Mouse (Mus musculus) thymus, adult 2 months (tissue): ENCODE data around the gene Bub1. TPM values are rescaled to one million over a fixed set of nuclear protein-coding genes. Genes with fewer than 3 reads are reported as not detected.
A peak's percentile ranks its signal among the peaks of the same experiment; 100 is the strongest.

Experiments used
- DNase-seq: peaks from one replicate; pipeline ENCODE4 v3.0.0; 2021
- H3K27ac ChIP-seq: fragments of 200-500 bp; 2 replicates; pipeline ENCODE4 v1.5.1; 2012; ENCODE audit warnings: low read length, control low read depth; ENCODE audit not compliant: control insufficient read depth, insufficient read depth
- H3K27me3 ChIP-seq: fragments of 200-500 bp; 2 replicates; pipeline ENCODE4 v1.6.1; 2012; ENCODE audit warnings: mild to moderate bottlenecking, low read length, moderate library complexity, mixed read lengths; ENCODE audit not compliant: control insufficient read depth, insufficient read depth
- H3K36me3 ChIP-seq: fragments of 200-500 bp; 2 replicates; pipeline ENCODE4 v1.6.1; 2012; ENCODE audit warnings: mild to moderate bottlenecking, low read length, moderate library complexity; ENCODE audit not compliant: control insufficient read depth, insufficient read depth
- H3K4me1 ChIP-seq: fragments of 200-500 bp; replicated peaks from 2 replicates; pipeline ENCODE4 v1.6.1; 2012; ENCODE audit warnings: low read length; ENCODE audit not compliant: control insufficient read depth, insufficient read depth
- H3K4me3 ChIP-seq: fragments of 200-500 bp; 2 replicates; pipeline ENCODE4 v1.5.1; 2012; ENCODE audit warnings: mild to moderate bottlenecking, low read length, control low read depth, moderate library complexity; ENCODE audit not compliant: control insufficient read depth, insufficient read depth
- CTCF ChIP-seq: fragments of 200-500 bp; IDR thresholded peaks from 2 replicates; pipeline ENCODE4 v1.5.1; 2012; ENCODE audit warnings: mild to moderate bottlenecking, control low read depth, low read length, moderate library complexity, borderline replicate concordance; ENCODE audit not compliant: control insufficient read depth, poor library complexity, insufficient read depth; ENCODE audit errors: extremely low read depth
- POLR2A ChIP-seq: fragments of 200-500 bp; IDR thresholded peaks from 2 replicates; pipeline ENCODE4 v1.6.1; 2012; ENCODE audit warnings: mild to moderate bottlenecking, low read length, control low read depth, moderate library complexity; ENCODE audit not compliant: control insufficient read depth, poor library complexity, insufficient read depth; ENCODE audit errors: extremely low read depth
- WGBS: fragments of 180-500 bp; shearing (Covaris S2); methylation state at CpG from one replicate; pipeline ENCODE4 v1.1.7; 2018; 5-methylcytosine and 5-hydroxymethylcytosine counted together
- polyA plus RNA-seq: library from polyadenylated mRNA; depleted of rRNA; stranded (reverse); fragments of >200 nt; gene quantifications from 2 replicates; pipeline ENCODE4 v1.2.3, GENCODE M21; 2012; rRNA removed

Bub1 gene
- 9.9 and 10.6 TPM in 2 replicates for polyA plus RNA-seq

DNA sequence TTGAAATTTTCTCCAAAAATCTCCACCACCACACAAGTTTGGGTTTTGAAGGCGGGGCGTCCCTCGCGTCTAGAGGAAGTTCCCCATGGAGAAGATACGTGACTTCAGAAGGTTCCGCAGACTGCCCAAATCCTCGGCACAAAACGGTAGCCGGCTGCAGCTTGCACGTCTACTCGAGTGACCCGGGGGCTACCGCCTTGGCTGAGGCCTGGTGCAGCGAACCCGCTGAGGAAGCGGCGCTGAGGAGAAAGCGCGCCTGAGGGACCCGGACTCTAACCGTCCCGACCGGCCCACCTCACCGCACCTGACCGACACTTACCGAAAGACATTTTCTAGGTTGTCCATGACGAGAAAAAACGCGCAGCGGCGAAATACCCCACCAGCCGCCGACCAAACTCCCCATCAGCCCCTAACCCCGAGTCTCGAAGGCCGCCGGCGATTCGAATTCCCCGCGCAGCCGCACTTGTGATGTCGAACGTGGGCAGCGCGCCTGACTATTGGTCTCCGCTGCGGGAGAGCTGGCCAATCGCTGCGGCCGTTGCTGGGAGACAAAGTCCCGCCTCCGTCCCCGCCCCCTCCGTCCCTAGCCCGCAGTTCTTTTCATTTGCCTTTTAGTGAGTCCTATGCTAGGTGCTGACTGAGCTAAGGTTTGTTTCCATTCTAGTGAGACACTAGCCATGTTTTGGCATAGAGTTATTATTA is at the start of gene Bub1:
Bub1 (minus strand) TSS at position 465 of the 702 bp plus-strand sequence.
- peak; percentile 92 for DNase-seq
- Histone ChIP-seq H3K27me3 (no peaks in the 10 kb centered on the region; the same call in 1 of the 2 replicates), H3K4me1 (peaks cover 4% of the 10 kb centered on the region), H3K36me3 (no peaks in the 10 kb centered on the region; the same call in none of the 2 replicates), H3K27ac (no peak within 1 kb of the TSS), H3K4me3 (peak within 1 kb of the TSS; percentile 74)
- TF ChIP-seq CTCF (0 out of 2 replicates have a peak, but pooled peaks have one; percentile 29), POLR2A (no peak)
- under 1% methylated on average over 56 of the region's 56 CpGs for WGBS

DNA sequence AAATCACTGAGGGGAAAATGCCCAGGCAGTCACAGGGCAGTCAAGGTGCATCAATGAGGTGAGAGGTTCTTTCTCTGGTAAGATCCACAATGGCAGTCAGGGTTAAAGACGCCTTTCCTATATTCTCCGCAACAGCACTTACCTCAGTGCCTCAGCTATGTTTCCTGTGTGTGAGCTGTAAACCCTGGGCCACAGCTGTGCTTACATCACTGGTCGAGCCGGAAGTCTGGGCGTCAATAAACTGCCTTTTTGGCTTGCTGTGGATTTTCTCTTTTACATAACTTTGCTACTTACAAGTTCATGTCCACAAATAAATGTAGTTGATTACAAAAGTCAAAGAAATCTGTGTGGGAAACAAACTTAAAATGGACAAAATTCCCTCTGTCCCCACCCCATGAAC is 49.4 kb upstream of the Bub1 start:
- Histone ChIP-seq H3K4me3 (no peak overlapping the region), H3K36me3 (no peaks in the 10 kb centered on the region), H3K27ac (peak overlapping the region; percentile 55; the same call in 1 of the 2 replicates), H3K4me1 (peaks cover 3% of the 10 kb centered on the region), H3K27me3 (no peaks in the 10 kb centered on the region)
- DNase-seq, result no peak
- 26% methylated on average over 5 of the region's 5 CpGs for WGBS
- no peak for TF ChIP-seq POLR2A
- no peak for TF ChIP-seq CTCF

DNA sequence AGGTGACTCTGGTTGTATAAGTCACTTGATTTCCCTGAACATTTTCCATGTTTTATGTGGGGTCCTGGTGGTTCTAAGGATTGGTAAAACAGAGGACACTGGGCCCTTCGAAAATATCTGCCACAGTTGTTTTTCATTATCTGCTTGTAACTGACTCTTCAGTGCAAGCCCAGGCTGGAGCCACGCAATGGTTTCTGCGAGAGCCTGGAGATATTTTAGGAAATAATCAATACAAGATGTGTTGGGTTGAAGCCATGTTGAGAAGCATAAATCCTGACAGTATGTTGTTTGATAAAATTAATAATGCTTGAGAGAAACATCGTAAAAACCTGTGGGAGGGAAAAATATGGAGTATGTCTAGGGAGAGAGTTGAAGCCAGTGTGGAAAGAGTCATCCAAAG is 32.7 kb upstream of the Bub1 start:
- no peak for TF ChIP-seq CTCF
- no peak for TF ChIP-seq POLR2A
- WGBS, result 92% methylated on average over 4 of the region's 4 CpGs
- no peaks in the 10 kb centered on the region for H3K27me3 ChIP-seq
- no peaks in the 10 kb centered on the region for H3K36me3 ChIP-seq
- no peak for DNase-seq
- no peaks in the 10 kb centered on the region for H3K4me1 ChIP-seq
- H3K4me3 ChIP-seq, result no peak overlapping the region
- no peak overlapping the region for H3K27ac ChIP-seq

DNA sequence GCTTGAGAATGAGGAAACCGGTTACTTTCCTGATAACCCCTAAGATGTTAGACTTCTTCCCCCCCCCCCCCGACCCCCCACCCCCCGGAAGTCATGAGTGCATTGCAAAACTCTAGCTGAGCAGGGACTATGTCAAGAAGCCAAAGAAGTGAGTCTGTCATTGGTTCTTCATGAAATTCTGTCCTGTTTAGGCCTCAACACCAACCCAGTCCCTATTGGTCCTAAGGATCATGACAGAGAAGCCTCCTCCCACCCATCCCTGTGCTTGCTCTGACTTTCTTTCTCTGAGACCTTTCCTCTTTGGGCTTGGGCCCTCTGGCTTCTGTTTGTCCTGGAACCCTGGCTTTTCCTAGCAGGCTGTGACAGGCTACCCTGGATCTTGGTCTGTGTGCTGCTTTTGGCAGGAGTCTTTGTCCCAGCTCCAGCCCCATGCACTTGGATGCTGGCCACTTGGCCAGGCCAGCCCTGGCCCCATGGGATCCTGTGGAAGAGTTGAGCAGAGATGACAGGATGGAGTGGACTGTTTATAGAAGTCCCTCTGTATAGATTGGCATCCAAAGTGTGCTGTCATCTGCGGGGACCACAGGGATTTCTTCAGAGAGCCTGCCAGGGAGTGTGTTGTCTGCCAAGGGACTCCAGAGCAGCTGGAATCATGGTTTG is 22.8 kb upstream of the Bub1 start:
- no peaks in the 10 kb centered on the region for H3K27me3 ChIP-seq
- WGBS, result 60% methylated on average over 4 of the region's 4 CpGs
- H3K4me1 ChIP-seq, result no peaks in the 10 kb centered on the region
- H3K4me3 ChIP-seq, result no peak overlapping the region
- H3K27ac ChIP-seq, result no peak overlapping the region
- DNase-seq, result no peak
- H3K36me3 ChIP-seq, result no peaks in the 10 kb centered on the region
- TF ChIP-seq CTCF, result no peak
- TF ChIP-seq POLR2A, result no peak

DNA sequence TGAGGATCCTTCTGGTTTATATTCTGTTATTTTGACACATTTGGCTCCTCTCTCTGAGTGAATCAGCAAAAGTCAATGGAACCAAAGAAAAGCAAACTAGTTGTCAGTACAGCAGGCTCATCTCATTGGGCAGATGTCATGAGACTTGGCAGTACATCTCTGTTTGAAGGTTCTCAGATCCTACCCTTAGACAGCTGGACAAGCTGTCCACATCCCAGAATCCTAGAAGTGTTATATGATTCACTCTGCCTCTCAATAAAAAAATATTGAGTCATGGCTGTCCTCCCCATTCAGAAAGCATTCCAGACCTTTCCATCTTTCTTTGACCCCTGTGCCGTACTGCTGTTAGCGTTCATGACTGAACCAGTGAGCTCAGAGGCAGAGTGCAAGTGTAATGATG is 18.7 kb upstream of the Bub1 start:
- H3K27me3 ChIP-seq, result no peaks in the 10 kb centered on the region
- H3K4me1 ChIP-seq, result no peaks in the 10 kb centered on the region
- H3K36me3 ChIP-seq, result no peaks in the 10 kb centered on the region
- no peak for DNase-seq
- no peak overlapping the region for H3K27ac ChIP-seq
- 94% methylated on average over 2 of the region's 2 CpGs for WGBS
- TF ChIP-seq CTCF (no peak), POLR2A (no peak)
- no peak overlapping the region for H3K4me3 ChIP-seq

DNA sequence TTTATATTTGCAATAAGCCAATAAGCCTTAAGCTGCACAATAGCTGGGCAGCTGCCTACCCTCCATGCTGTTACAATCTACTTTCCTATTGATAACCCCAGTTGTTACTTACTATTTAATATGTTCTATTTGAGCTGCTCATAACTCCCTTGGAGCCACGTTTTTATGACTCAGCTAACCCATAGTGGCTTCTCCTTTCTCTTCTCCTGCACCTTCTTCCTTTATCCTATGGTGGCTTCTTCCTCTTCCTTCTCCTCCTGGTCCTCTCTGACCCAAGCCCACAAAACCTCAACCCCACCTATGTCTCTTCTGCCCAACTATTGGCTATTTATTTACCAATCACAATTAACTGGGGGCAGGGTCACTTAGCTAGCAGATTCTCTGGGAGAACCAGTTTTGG is 14.9 kb upstream of the Bub1 start:
- no peaks in the 10 kb centered on the region for H3K27me3 ChIP-seq
- no peak for TF ChIP-seq POLR2A
- no peak for TF ChIP-seq CTCF
- no peak overlapping the region for H3K4me3 ChIP-seq
- H3K4me1 ChIP-seq, result no peaks in the 10 kb centered on the region
- 0% methylated on average over 1 of the region's 1 CpGs for WGBS
- no peaks in the 10 kb centered on the region for H3K36me3 ChIP-seq
- no peak overlapping the region for H3K27ac ChIP-seq
- DNase-seq, result no peak
